Mouse (Mus musculus) ovary, postnatal 10 days (tissue): ENCODE data around the gene Stx16.
A peak's percentile ranks its signal among the peaks of the same experiment; 100 is the strongest.

Source experiments
- DNase-seq: peaks from one replicate; pipeline ENCODE4 v3.0.0; 2022; ENCODE audit warnings: low spot score

Gene Stx16

DNA sequence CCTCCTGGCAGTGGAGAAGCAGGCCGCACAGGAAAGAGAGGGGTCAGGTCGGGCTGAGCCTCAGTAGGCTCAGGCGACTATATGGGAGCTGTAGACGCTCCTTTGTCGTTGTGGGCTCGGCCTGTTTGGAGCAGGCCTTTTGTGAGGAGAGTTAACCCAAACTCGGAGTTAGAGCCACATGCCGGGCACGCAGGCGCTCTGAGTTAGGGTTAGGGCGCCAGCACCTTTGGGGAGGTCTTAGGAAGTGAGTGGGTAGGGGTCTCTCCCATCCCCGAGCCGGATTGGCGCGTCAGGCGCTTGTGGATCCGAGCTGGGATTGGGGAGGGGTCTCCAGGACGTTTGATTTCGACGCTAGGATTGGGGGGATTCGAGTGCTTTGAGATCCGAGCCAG lies 321 bp downstream of the Stx16 start:
- DNase-seq = no peak

- no peak for DNase-seq
These were observed 1.0 kb downstream of the Stx16 start for GRCm38 (mm10) chr2:174077004-174077695.

DNA sequence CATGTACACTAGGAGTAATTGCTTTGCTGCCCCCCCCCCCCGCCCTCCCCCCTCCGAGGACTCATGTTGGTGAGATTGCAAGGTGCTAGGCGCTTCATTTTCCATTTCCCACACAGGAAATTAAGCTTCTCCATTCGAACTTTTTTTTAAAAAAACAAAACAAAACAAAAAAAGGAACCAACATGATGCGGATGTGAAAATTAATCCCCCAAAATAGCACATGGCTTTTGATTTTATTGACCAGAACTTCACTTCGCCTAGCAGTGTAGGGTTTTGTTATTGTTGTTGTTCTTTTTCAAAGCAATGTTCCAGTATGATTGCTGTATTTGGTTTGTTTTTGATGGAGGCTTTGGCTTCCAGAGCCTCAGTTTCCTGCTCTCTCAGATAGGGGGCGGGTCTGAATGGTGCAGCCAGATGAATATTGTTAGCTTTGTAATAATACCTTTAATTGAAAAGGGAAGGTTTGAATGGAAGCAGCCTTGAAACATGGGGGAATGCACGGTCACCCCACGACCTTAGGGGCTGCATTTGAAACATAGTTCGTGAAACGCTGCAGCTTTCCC lies 1.7 kb downstream of the Stx16 start:
- DNase-seq = no peak

DNA sequence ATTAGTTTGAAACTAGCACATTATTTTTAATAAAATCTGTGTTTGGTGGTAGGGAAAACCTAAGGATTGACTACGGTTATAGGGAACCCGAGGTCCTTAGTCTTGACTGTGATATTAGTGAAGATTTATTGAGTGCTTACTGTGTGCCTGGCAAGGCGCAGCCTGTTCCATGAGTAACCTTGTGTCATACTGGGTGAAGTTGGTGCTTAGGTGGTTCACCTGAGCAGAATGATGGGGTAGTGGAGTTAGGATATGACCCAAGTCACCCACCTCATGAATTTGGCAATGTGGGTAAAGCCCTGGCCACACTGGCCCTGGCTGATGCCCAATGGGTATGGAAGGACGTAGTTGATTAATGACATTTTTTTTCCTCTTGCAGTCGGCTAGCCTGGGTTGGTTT lies 5.7 kb downstream of the Stx16 start:
- DNase-seq = no peak

- DNase-seq = no peak
These were observed 6.3 kb downstream of the Stx16 start for GRCm38 (mm10) chr2:174082380-174082918.

- DNase-seq = no peak
These were observed 19.0 kb downstream of the Stx16 start for GRCm38 (mm10) chr2:174095086-174095485.

DNA sequence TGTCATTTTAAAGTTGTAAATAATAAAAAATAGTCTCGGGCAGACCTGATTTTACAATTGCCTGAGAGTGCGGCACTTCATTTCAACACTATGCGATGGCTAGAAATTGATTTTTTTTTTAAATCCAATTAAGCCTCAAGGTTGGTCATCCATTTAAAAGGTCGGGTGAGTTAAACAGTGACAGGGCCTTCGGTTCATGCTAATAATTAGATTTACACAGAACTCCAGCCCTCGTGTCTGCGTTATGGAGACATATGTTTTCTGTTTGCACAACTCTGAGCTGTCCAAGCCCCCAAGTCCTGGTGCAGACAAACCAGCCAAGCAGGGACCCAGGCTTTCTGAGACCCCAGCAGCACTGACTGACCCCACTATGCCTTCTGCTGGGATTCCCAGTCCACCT lies 26.3 kb downstream of the Stx16 start:
- no peak for DNase-seq

DNA sequence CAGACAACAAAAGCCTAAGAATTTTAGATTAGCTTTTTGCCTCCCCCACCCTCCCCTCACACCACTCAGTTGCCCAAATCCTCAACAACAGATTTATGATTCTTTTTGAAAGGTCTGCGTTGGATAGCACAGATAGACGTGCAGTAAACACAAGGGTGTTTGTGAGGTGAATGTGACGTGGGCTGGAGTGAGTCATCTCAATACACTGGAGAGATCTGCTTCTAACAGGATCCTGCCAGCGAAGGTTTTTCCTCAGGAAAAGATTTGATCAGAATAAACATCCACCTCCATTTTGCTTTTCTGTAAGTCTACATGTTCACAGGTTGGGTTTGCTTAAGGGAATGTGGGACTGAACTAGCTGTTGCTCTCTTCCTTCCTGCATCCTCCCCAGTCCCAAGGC lies 27.4 kb downstream of the Stx16 start:
- no peak for DNase-seq

GRCm38 (mm10) chr2:174107375-174107774 lies 31.3 kb downstream of the Stx16 start:
- DNase-seq = no peak

DNA sequence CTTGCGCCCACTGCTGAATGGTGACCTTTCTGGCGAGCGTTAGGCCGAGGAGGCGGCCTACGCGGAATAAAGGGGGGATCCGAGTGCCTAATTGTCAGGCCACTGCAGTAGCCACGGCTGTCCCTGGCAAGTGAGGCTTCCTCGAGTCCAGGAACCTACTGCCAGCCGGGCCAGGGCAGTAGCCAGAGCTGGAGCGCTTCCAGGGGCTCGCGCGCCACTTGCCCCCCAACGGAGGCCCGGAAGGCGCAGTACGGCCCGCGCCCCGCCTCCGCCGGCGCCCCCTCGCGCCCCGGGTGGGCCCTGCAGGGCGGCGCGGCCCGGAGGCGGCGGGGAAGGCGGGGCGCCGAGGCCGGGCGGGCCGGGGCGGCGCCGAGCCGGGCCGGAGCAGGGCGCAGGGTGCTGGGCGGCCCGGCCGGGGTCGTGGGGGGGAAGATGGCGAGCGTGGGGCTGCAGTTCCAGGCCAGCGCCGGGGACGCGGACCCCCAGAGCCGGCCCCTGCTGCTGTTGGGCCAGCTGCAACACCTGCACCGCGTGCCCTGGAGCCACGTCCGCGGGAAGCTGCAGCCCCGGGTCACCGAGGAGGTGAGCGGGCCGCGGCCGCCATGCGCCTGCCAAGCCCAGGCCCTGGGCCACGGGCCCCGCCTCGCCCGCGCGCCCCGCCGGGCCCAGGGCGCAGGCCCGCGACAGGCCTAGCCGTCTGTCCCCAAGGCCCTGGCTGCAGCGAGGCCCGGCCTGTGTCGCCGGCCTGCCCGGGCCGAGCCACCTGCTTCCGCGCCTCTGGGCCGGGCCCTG lies 34.1 kb downstream of the Stx16 start, which contains the start of gene Npepl1:
Gene Npepl1 (plus strand): TSS at position 359 of the 792 bp plus-strand sequence.
- DNase-seq = peak; percentile 44

DNA sequence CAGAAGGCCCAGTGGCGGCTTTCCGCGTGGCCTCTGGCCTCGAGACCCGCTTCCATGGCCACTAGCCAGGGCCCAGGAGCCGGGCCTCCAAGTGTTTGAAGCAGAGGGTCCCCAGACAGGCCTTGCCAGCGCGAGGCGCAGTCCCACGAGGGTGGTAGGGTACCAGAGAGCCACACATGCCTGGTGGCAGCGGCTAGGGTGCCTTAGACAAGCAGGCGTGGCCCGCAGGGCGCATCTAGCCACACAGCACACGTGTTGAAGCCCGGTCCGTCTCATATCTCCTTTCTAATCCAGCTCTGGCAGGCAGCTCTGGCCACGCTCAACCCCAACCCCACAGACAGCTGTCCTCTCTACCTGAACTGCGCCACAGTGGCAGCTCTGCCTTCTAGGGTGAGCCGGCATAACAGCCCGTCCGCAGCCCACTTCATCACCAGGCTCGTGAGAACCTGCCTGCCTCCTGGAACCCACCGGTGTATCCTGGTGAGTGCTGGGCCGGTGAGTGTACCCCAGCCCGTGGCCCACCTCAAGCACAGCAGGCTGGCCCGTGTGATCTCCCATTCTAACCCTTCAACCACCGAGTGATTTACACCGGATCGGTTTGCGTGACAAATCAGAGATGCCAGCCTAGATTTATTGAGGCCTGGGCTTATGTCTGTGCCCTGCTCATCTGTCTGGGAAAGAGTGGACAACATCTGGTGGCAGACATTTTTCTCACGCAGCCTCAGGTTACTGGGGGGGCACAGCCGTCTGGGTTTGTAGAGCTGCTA lies 34.9 kb downstream of the Stx16 start:
- peak; percentile 39 for DNase-seq

GRCm38 (mm10) chr2:174112931-174113330 lies 36.8 kb downstream of the Stx16 start:
- DNase-seq = no peak

GRCm38 (mm10) chr2:174114148-174114864 lies 38.2 kb downstream of the Stx16 start:
- DNase-seq = no peak

- no peak for DNase-seq
These were observed 40.8 kb downstream of the Stx16 start for GRCm38 (mm10) chr2:174116929-174117328.

GRCm38 (mm10) chr2:174118141-174118540 lies 42.0 kb downstream of the Stx16 start:
- DNase-seq = no peak

DNA sequence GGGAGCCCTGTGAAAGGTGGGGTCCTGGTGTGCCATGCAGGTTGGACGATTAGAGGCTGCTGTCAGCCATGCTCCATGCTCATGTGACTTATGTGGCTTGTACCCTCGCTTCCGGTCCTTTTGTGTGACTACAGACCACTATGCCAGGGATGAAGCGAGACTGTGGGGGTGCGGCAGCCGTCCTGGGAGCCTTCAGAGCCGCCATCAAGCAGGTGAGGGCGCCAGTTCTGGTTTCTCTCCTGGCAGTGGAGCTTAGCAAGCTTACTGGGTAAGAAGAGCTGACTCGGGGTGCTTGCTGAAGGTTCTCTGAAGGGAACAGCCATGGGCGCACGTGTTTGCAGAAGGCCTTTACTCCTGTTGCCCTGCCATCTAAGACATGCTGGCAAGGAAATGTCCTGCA lies 43.2 kb downstream of the Stx16 start:
- no peak for DNase-seq

GRCm38 (mm10) chr2:174120631-174121030 lies 44.5 kb downstream of the Stx16 start:
- no peak for DNase-seq

DNA sequence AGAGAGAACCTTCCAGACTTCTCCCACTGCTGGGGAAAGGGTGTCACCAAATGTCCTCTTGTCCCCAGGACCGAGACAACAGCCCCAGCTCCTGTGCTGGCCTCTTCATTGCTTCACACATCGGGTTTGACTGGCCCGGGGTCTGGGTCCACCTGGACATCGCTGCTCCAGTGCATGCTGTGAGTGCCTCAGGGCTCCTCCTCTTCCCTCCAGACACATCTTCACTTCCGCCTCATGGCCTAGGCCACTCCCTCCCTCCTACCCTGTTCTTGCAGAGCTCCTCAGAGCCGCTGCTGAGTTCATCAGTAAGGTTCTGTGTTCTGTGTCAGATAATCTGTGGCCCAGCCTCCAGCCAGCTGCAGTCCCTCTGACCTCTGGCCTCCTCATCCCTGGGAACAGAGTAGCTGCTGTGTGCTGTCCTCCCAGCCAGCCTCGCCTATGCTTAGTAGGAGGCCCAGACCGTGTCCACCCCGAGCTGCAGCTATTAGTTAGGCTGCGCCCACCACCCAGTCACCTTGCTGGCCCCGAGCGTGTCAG lies 45.4 kb downstream of the Stx16 start:
- no peak for DNase-seq

GRCm38 (mm10) chr2:174122331-174122730 lies 46.2 kb downstream of the Stx16 start:
- no peak for DNase-seq

DNA sequence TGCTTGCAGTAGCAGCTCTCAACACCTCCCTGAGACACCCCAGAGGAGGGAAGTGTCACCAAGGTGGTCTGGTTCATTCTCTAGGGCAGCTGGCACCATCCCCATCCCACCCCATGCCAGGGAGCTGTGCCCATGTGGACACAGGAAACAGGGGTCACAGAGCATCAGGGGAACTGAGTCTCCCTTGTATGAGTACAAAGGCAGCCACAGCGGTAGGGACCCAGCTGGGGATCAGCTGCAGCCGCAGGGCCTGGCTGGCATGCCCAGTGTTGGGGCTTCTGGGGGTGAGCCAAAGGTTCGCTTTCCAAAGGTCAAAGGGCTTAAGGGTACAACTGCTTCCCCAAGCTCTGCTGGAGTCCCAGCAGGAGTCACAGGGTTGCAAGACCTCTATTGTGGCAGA lies 47.6 kb downstream of the Stx16 start:
- no peak for DNase-seq
